Mouse (Mus musculus) small intestine, adult 2 months (tissue): ENCODE measurements around the gene Ern1.

Source experiments
- CTCF ChIP-seq: fragments of 200-500 bp; IDR thresholded peaks from 2 replicates; pipeline ENCODE4 v1.5.1; 2012; ENCODE audit warnings: low read depth, mild to moderate bottlenecking, control low read depth, inconsistent platforms, low read length, moderate library complexity, mixed read lengths; ENCODE audit not compliant: insufficient replicate concordance, insufficient read length; ENCODE audit errors: extremely low read depth
- POLR2A ChIP-seq: fragments of 200-500 bp; IDR thresholded peaks from 2 replicates; pipeline ENCODE4 v1.6.1; 2012; ENCODE audit warnings: low read depth, mild to moderate bottlenecking, control low read depth, inconsistent platforms, low read length, moderate library complexity

- TF ChIP-seq POLR2A (no peak), CTCF (no peak)
These were observed 48.3 kb downstream of the Ern1 start for GRCm38 (mm10) chr11:106439355-106439754.
